Mouse (Mus musculus) urinary bladder, postnatal 36 days (tissue): ENCODE measurements around the gene Mterf1b.

ENCODE experiments used
- DNase-seq, 2 experiments: peaks; one replicate each; pipeline ENCODE4 v3.0.0; 2022; ENCODE audit warnings: low spot score in 2 of 2, mixed read lengths in 1 of 2

Gene Mterf1b

DNA sequence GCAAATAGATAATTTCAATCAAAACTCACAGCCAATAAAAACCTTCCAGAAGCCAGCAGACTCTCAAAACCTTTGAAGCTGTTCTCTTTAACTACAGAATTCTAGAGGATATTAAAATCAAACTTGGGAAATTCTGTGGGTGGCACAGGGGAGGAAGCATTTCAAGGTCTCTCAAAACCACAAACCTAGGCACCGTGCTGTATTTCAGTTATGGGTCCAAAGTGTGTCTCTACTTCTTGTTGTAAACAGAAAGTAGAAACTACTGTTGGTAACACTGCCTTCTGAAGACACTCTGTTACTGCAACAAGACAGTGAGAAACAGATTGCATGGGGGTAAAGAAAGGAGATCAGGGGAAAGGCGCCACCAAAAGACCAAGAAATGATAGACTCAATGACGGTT, 52.8 kb downstream of the Mterf1b start:
- no peak for DNase-seq

DNA sequence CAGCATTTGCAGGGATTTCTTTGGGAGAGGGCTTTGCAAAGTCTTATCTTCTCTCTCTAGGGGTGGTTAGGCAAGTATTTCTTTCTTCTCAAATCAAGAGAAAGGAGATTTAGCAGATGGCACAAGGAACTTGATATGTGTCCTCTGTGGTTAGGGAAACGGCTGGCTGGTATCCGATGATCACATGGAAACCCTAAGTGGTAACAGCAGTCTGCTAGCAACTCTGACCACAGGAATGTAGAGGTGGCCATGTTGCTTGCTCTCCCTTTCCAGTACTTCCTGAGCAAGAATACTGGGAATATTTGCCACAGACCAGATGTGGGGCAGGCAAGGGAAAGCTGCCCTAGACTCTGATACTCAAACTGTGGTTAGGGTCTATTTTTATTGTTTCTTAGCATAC, 53.9 kb downstream of the Mterf1b start:
- no peak for DNase-seq
